Mouse (Mus musculus) leukemia stem cell, adult 10-12 weeks (primary cell): ENCODE results near the gene Tas1r2. TPM values are rescaled to one million over a fixed set of nuclear protein-coding genes. Genes with fewer than 3 reads are reported as not detected.

ENCODE experiments used
- polyA plus RNA-seq: library from polyadenylated mRNA; stranded (reverse); fragments of >175 nt; gene quantifications from 2 replicates; pipeline ENCODE4 v1.2.3, GENCODE M21; 2012; ENCODE audit warnings: low replicate concordance

Gene Tas1r2
- polyA plus RNA-seq, result not detected in 2 replicates

DNA sequence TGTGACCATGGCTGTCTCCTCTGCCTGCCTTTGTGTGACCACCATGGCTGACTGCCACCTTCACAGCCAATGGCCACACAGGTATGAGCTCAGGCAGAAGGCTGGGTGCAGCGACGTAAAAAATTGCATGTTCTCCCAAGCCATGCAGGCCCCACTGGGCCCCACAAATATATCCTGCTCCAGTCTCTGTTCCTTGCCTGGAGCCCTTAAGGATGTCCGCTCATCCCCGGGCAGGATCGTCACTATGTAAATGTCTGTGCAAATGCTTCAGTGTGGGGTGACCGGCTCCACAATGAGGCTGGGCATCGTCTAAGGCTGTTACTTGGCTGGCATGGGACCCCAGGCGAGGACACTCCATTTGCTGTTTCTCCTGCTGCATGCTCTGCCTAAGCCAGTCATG lies at the start of gene Tas1r2:
TSS of gene Tas1r2 (plus strand) at position 301 of the 400 bp plus-strand sequence.

GRCm38 (mm10) chr4:139622373-139623282 lies 30.7 kb upstream of the Tas1r2 start, which contains the start of gene Aldh4a1:
Gene Aldh4a1, plus strand, starts transcription at chr4:139622866.

Other genes with a start within 250 kb of the Tas1r2 start
- 1.1 and 1.4 TPM in 2 replicates for gene Iffo2, start 123.0 kb upstream of the Tas1r2 start, polyA plus RNA-seq
- not detected in 2 replicates for gene Gm21969, start 50.4 kb upstream of the Tas1r2 start, polyA plus RNA-seq
- gene Aldh4a1, start 30.7 kb upstream of the Tas1r2 start, polyA plus RNA-seq, result 17.7 and 24.3 TPM in 2 replicates
- 0.07 TPM in 1 of 2 replicates, not detected in the other for gene Pax7, start 180.0 kb downstream of the Tas1r2 start, polyA plus RNA-seq